In the genomic region with DNA sequence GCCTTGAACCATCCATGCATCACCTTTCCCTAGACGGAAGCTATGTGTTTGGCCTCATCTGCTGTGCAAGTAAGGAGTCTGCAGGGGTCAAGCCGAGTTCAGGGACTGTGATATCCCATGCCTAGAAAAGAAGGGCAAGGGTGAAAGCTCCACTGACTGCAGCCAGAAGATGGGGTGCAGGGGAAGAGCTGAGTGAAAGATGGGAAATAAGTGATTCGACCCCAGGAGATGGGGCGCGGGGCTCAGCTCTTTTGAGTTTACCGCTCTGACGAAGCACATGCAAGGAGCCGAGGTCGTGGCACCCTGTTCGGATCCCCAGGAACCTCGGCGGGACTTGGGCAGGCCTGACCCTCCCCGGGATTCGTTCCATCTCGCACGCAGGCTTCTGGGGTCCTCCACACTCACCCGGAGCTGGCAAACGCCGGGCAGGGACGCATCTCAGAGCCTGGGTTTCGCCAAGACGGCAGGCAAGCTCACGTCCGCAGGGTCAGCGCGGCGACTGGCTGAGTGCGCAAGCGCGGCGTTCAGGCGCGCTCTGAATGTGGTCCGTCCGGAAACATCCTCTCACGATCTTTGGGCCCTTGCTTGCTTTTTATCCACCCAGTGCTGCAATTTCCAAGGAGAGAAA, we compare ENCODE assay signal across 8 mouse cellular contexts. TPM values are rescaled to one million over a fixed set of nuclear protein-coding genes. Genes with fewer than 3 reads are reported as not detected.
DNase-seq lines count a peak whose midpoint lies in the region; ATAC-seq lines count a peak whose summit lies in the region.

Gene Zfp770, minus strand, starts transcription at position 538 of the 628 bp plus-strand sequence.

- peak within 1 kb of the TSS; percentile 91 for H3K9ac ChIP-seq in hindbrain, embryonic 15.5 days

- peaks cover 13% of the 10 kb centered on the region for H3K36me3 ChIP-seq in hindbrain, embryonic 15.5 days

- peak within 1 kb of the TSS; percentile 81 for H3K27ac ChIP-seq in hindbrain, embryonic 15.5 days (replicated peaks)

- H3K27me3 ChIP-seq in hindbrain, embryonic 15.5 days: no peaks in the 10 kb centered on the region

- H3K4me3 ChIP-seq in hindbrain, embryonic 15.5 days: peak within 1 kb of the TSS; percentile 95

- H3K9me3 ChIP-seq in hindbrain, embryonic 15.5 days: no peaks in the 10 kb centered on the region

- under 1% methylated on average over 34 of the region's 36 CpGs for WGBS in hindbrain, embryonic 15.5 days

- peaks cover 24% of the 10 kb centered on the region for H3K4me1 ChIP-seq in hindbrain, embryonic 15.5 days (replicated peaks)

- peak within 1 kb of the TSS; percentile 84 for H3K4me2 ChIP-seq in hindbrain, embryonic 15.5 days

- ATAC-seq in hindbrain, embryonic 15.5 days (ENCODE audit: low FRiP score, low read depth): peak; percentile 93

- peak; percentile 52 for DNase-seq in WW6 (ENCODE audit: low read depth, low spot score)
- DNase-seq in cerebellum, postnatal 36 days: peak; percentile 81 to 91
- DNase-seq in frontal cortex, postnatal 36 days (ENCODE audit: low spot score in 2 of 2): peak; percentile 81 to 87
- peak; percentile 76 to 80 for DNase-seq in layer of hippocampus, postnatal 36 days
- DNase-seq in lung, postnatal 25 days (ENCODE audit: low spot score): peak; percentile 65
- peak; percentile 77 for DNase-seq in retina, adult 2 months (ENCODE audit: low read depth, low spot score)
- DNase-seq in thymus, postnatal 25 days: peak; percentile 80

RNA-seq across cellular contexts. Expression of gene Zfp770, which starts in this region (rescaled TPM):
- polyA plus RNA-seq in hindbrain, embryonic 15.5 days (2015; fragmentation: Nextera tagmentation; extraction: Ambion mirVana): 5.2 and 5.4 TPM in 2 replicates
- total RNA-seq in layer of hippocampus, postnatal 36 days (2021): 10 to 100 TPM; 23.5 to 24.6 TPM

Comparison
In these comparisons a context has a peak if more than half of its experiments do, and no peak if none do; other contexts are left out.
1. Peak in every context shown above with its lines: DNase-seq, ATAC-seq, H3K4me3 ChIP-seq and H3K27ac ChIP-seq.